Mouse (Mus musculus) skeletal muscle tissue, adult 2 months (tissue): ENCODE results near the gene Fcer1g.

Source experiments
- DNase-seq: peaks from one replicate; pipeline ENCODE4 v3.0.0-alpha.2; 2012; ENCODE audit warnings: low read depth, low spot score

The Fcer1g gene

GRCm38 (mm10) chr1:171216241-171216955 lies 17.8 kb downstream of the Fcer1g start:
- DNase-seq: no peak

GRCm38 (mm10) chr1:171213801-171214496 lies 20.2 kb downstream of the Fcer1g start, which contains the start of gene Nr1i3:
Gene Nr1i3, plus strand, starts transcription at chr1:171213970.
- DNase-seq: no peak

- DNase-seq: no peak
Measured at GRCm38 (mm10) chr1:171212854-171213253, 21.3 kb downstream of the Fcer1g start.

- no peak for DNase-seq
Measured at GRCm38 (mm10) chr1:171209409-171209808, 24.8 kb downstream of the Fcer1g start.

GRCm38 (mm10) chr1:171205704-171206493 lies 28.3 kb downstream of the Fcer1g start:
- no peak for DNase-seq

GRCm38 (mm10) chr1:171204249-171204644 lies 29.9 kb downstream of the Fcer1g start:
- no peak for DNase-seq

- no peak for DNase-seq
Measured at GRCm38 (mm10) chr1:171203471-171204248, 30.5 kb downstream of the Fcer1g start.

GRCm38 (mm10) chr1:171200769-171201168 lies 33.4 kb downstream of the Fcer1g start:
- no peak for DNase-seq

- no peak for DNase-seq
Measured at GRCm38 (mm10) chr1:171199532-171199931, 34.6 kb downstream of the Fcer1g start.

- peak; percentile 68 for DNase-seq
Measured at GRCm38 (mm10) chr1:171195887-171196397, 38.2 kb downstream of the Fcer1g start, which contains the start of gene Pcp4l1. Gene Pcp4l1, minus strand, starts transcription at chr1:171196268.

GRCm38 (mm10) chr1:171195046-171195822 lies 38.9 kb downstream of the Fcer1g start:
- no peak for DNase-seq

GRCm38 (mm10) chr1:171193911-171194830 lies 40.0 kb downstream of the Fcer1g start:
- DNase-seq: no peak

- DNase-seq: no peak
Measured at GRCm38 (mm10) chr1:171193093-171193840, 40.9 kb downstream of the Fcer1g start.

- DNase-seq: no peak
Measured at GRCm38 (mm10) chr1:171192283-171192682, 41.9 kb downstream of the Fcer1g start.

GRCm38 (mm10) chr1:171190832-171191231 lies 43.3 kb downstream of the Fcer1g start:
- no peak for DNase-seq

- no peak for DNase-seq
Measured at GRCm38 (mm10) chr1:171189476-171190114, 44.6 kb downstream of the Fcer1g start.

- no peak for DNase-seq
Measured at GRCm38 (mm10) chr1:171189046-171189445, 45.1 kb downstream of the Fcer1g start.
